24 mouse cellular contexts compared by ENCODE assay signal in the genomic region with DNA sequence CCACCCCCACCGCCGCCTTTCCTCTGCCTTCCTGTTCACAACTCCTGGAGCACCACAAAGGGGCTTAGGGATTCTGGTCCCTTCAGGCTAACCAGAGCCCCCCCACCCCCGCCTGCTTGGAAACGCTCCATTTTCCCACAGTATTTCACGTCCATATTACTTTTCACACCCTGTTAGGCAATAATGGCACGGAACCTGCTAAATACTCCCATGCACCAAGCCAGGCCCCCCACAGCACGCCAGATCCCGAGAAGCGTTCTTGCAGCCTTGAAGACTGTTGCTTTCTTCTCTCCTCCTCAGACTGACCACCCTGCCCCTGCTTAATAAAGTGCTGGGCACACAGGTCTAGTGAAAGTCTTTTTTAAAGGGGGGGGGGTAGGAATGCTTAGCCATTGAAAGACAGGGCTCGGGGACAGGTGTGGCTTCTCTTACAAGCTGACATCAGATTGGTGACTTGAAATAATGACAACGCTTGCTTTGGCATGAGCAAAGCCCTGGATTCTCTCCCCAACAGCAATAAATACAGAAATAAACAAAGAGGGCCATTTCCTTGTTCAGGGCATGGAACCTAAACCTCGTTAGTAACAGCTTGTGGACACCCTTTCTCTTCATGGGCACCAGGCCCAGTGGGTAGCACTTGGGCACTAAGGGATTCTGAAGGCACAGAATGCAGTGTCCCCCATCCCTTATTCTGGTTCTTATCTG. TPM values are rescaled to one million over a fixed set of nuclear protein-coding genes. Genes with fewer than 3 reads are reported as not detected.
DNase-seq lines count a peak whose midpoint lies in the region; ATAC-seq and TF ChIP-seq lines count a peak whose summit lies in the region.
"Had no signal": no experiment of that assay in that cellular context is flagged by ENCODE, and none has a peak within 500 bp of the region (broad histone marks: within the 10 kb centered on the region; RNA-seq: fewer than 3 reads in every experiment).

No protein-coding gene starts in this region.

- no peak overlapping the region for H3K27ac ChIP-seq in forebrain, embryonic 10.5 days
- H3K27ac ChIP-seq in forebrain, embryonic 16.5 days (ENCODE audit: low read length) = no peak overlapping the region
- no peak overlapping the region for H3K27ac ChIP-seq in hindbrain, embryonic 10.5 days
- no peak overlapping the region for H3K27ac ChIP-seq in hindbrain, embryonic 13.5 days
- H3K27ac ChIP-seq in stomach, embryonic 14.5 days (ENCODE audit: low read length) = no peak overlapping the region
- H3K27ac ChIP-seq in stomach, postnatal 0 days (replicated peaks) = no peak overlapping the region
- no peak overlapping the region for H3K27ac ChIP-seq in neural tube, embryonic 12.5 days
- H3K27ac ChIP-seq: forebrain, embryonic 15.5 days; hindbrain, embryonic 14.5 days; intestine, embryonic 15.5 days; liver, embryonic 13.5 days; stomach, embryonic 15.5 days had no signal

- TF ChIP-seq CTCF in stomach, postnatal 0 days (IDR thresholded peaks at IDR 0.05; ENCODE audit: low read depth) = no peak

- peaks cover 8% of the 10 kb centered on the region for H3K4me1 ChIP-seq in forebrain, embryonic 10.5 days
- H3K4me1 ChIP-seq in forebrain, embryonic 16.5 days (replicated peaks; ENCODE audit: control insufficient read depth, insufficient read depth, low read length) = peaks cover 5% of the 10 kb centered on the region
- H3K4me1 ChIP-seq in hindbrain, embryonic 10.5 days (replicated peaks) = peaks cover 6% of the 10 kb centered on the region
- H3K4me1 ChIP-seq in hindbrain, embryonic 13.5 days (replicated peaks) = peaks cover 8% of the 10 kb centered on the region
- no peaks in the 10 kb centered on the region; the same call in 1 of the 2 replicates for H3K4me1 ChIP-seq in stomach, embryonic 14.5 days (ENCODE audit: control insufficient read depth, insufficient read depth, low read length)
- 0 out of 2 replicates have a peak, but pooled peaks cover 2% of the 10 kb centered on the region for H3K4me1 ChIP-seq in stomach, postnatal 0 days (replicated peaks; ENCODE audit: control insufficient read depth, insufficient read depth)
- peaks cover 6% of the 10 kb centered on the region; the same call in 1 of the 2 replicates for H3K4me1 ChIP-seq in neural tube, embryonic 12.5 days
- H3K4me1 ChIP-seq: liver, embryonic 13.5 days had no signal

- H3K9me3 ChIP-seq in forebrain, embryonic 10.5 days = no peaks in the 10 kb centered on the region
- no peaks in the 10 kb centered on the region for H3K9me3 ChIP-seq in forebrain, embryonic 16.5 days (ENCODE audit: control insufficient read depth, low read length)
- no peaks in the 10 kb centered on the region for H3K9me3 ChIP-seq in hindbrain, embryonic 10.5 days
- no peaks in the 10 kb centered on the region for H3K9me3 ChIP-seq in hindbrain, embryonic 13.5 days
- no peaks in the 10 kb centered on the region for H3K9me3 ChIP-seq in stomach, embryonic 14.5 days (ENCODE audit: control insufficient read depth, low read depth, low read length)
- no peaks in the 10 kb centered on the region for H3K9me3 ChIP-seq in stomach, postnatal 0 days (ENCODE audit: control insufficient read depth, low read length)
- no peaks in the 10 kb centered on the region for H3K9me3 ChIP-seq in neural tube, embryonic 12.5 days
- H3K9me3 ChIP-seq: forebrain, embryonic 15.5 days; intestine, embryonic 15.5 days; liver, embryonic 13.5 days; stomach, embryonic 15.5 days had no signal

- peaks cover 100% of the 10 kb centered on the region for H3K27me3 ChIP-seq in forebrain, embryonic 10.5 days (ENCODE audit: poor library complexity, severe bottlenecking)
- peaks cover 91% of the 10 kb centered on the region for H3K27me3 ChIP-seq in forebrain, embryonic 16.5 days (replicated peaks; ENCODE audit: control insufficient read depth, insufficient read depth, low read length)
- H3K27me3 ChIP-seq in hindbrain, embryonic 10.5 days (ENCODE audit: insufficient read depth, poor library complexity, severe bottlenecking) = peaks cover 100% of the 10 kb centered on the region
- H3K27me3 ChIP-seq in hindbrain, embryonic 13.5 days = peaks cover 100% of the 10 kb centered on the region
- H3K27me3 ChIP-seq in stomach, embryonic 14.5 days (ENCODE audit: control insufficient read depth, insufficient read depth, low read length) = peaks cover 30% of the 10 kb centered on the region
- peaks cover 16% of the 10 kb centered on the region; the same call in 1 of the 2 replicates for H3K27me3 ChIP-seq in stomach, postnatal 0 days (ENCODE audit: control insufficient read depth, insufficient read depth, low read length)
- peaks cover 99% of the 10 kb centered on the region for H3K27me3 ChIP-seq in neural tube, embryonic 12.5 days (replicated peaks)
- H3K27me3 ChIP-seq: Patski had no signal

- no peak for TF ChIP-seq EP300 in stomach, postnatal 0 days (optimal IDR thresholded peaks at IDR 0.05)

- ATAC-seq in forebrain, embryonic 16.5 days = no peak
- no peak for ATAC-seq in hindbrain, embryonic 13.5 days (ENCODE audit: low FRiP score)
- no peak for ATAC-seq in stomach, embryonic 14.5 days (ENCODE audit: insufficient number of reproducible peaks, insufficient read depth, low FRiP score, low read depth)
- no peak for ATAC-seq in stomach, postnatal 0 days (ENCODE audit: low FRiP score, low TSS enrichment)
- ATAC-seq in neural tube, embryonic 12.5 days (ENCODE audit: low FRiP score, low read depth) = peak; percentile 7; the same call in 1 of the 2 replicates
- ATAC-seq: CD4-positive, CD25-positive, alpha-beta regulatory T cell, adult 4 months; forebrain, embryonic 15.5 days; Patski had no signal

- no peak overlapping the region for H3K4me2 ChIP-seq in forebrain, embryonic 16.5 days (ENCODE audit: low read length)
- no peak overlapping the region for H3K4me2 ChIP-seq in hindbrain, embryonic 13.5 days
- H3K4me2 ChIP-seq in stomach, embryonic 14.5 days (replicated peaks; ENCODE audit: low read depth, low read length) = 0 out of 2 replicates have a peak overlapping the region, but pooled peaks have one; percentile 45
- H3K4me2 ChIP-seq in stomach, postnatal 0 days (replicated peaks; ENCODE audit: low read depth) = no peak overlapping the region
- H3K4me2 ChIP-seq in neural tube, embryonic 12.5 days (replicated peaks) = no peak overlapping the region
- H3K4me2 ChIP-seq: forebrain, embryonic 15.5 days; hindbrain, embryonic 14.5 days; liver, embryonic 13.5 days; lung, embryonic 14.5 days had no signal

- no peak overlapping the region for H3K9ac ChIP-seq in forebrain, embryonic 16.5 days (replicated peaks; ENCODE audit: low read depth, low read length)
- no peak overlapping the region for H3K9ac ChIP-seq in hindbrain, embryonic 13.5 days
- H3K9ac ChIP-seq in stomach, embryonic 14.5 days (replicated peaks; ENCODE audit: low read depth, low read length) = no peak overlapping the region
- H3K9ac ChIP-seq in stomach, postnatal 0 days (ENCODE audit: low read length) = no peak overlapping the region
- H3K9ac ChIP-seq in neural tube, embryonic 12.5 days = no peak overlapping the region
- H3K9ac ChIP-seq: forebrain, embryonic 15.5 days; hindbrain, embryonic 14.5 days; intestine, embryonic 15.5 days; liver, embryonic 13.5 days; lung, embryonic 14.5 days; stomach, embryonic 15.5 days had no signal

- H3K4me3 ChIP-seq in forebrain, embryonic 10.5 days = no peak overlapping the region
- H3K4me3 ChIP-seq in forebrain, embryonic 16.5 days (replicated peaks; ENCODE audit: low read length) = no peak overlapping the region
- no peak overlapping the region for H3K4me3 ChIP-seq in hindbrain, embryonic 10.5 days
- H3K4me3 ChIP-seq in hindbrain, embryonic 13.5 days = no peak overlapping the region
- no peak overlapping the region for H3K4me3 ChIP-seq in stomach, embryonic 14.5 days (ENCODE audit: low read depth, low read length)
- no peak overlapping the region for H3K4me3 ChIP-seq in stomach, postnatal 0 days (ENCODE audit: low read depth, low read length)
- H3K4me3 ChIP-seq in neural tube, embryonic 12.5 days = no peak overlapping the region
- H3K4me3 ChIP-seq: forebrain, embryonic 15.5 days; intestine, embryonic 15.5 days; liver, embryonic 13.5 days; stomach, embryonic 15.5 days had no signal

- DNase-seq in forebrain, embryonic 10.5 days (ENCODE audit: extremely low spot score, low spot score) = peak; percentile 16
- DNase-seq in hindbrain, embryonic 10.5 days (ENCODE audit: low spot score) = peak; percentile 26
- DNase-seq in stomach, postnatal 0 days (ENCODE audit: low spot score) = no peak
- DNase-seq in spleen, postnatal 36 days (ENCODE audit: low spot score in 2 of 2) = no peak
- DNase-seq: adrenal gland, adult 8-10 months; cerebellum, adult 9-11 months; gastrocnemius, postnatal 36 days; kidney, adult 9 months; kidney, postnatal 25 days; liver, embryonic 13.5 days; lung, embryonic 14.5 days; lung, postnatal 36 days; thymus, adult 2 months had no signal

- H3K36me3 ChIP-seq in forebrain, embryonic 10.5 days (replicated peaks) = no peaks in the 10 kb centered on the region
- H3K36me3 ChIP-seq in forebrain, embryonic 16.5 days (ENCODE audit: control insufficient read depth, insufficient read depth) = no peaks in the 10 kb centered on the region
- no peaks in the 10 kb centered on the region for H3K36me3 ChIP-seq in hindbrain, embryonic 10.5 days
- H3K36me3 ChIP-seq in hindbrain, embryonic 13.5 days = no peaks in the 10 kb centered on the region
- H3K36me3 ChIP-seq in stomach, embryonic 14.5 days (ENCODE audit: control insufficient read depth, insufficient read depth, low read length) = no peaks in the 10 kb centered on the region
- no peaks in the 10 kb centered on the region for H3K36me3 ChIP-seq in stomach, postnatal 0 days (ENCODE audit: control insufficient read depth, insufficient read depth, low read length)
- H3K36me3 ChIP-seq in neural tube, embryonic 12.5 days = no peaks in the 10 kb centered on the region
- H3K36me3 ChIP-seq: forebrain, embryonic 15.5 days; intestine, embryonic 15.5 days; liver, embryonic 13.5 days; stomach, embryonic 15.5 days had no signal

- WGBS in forebrain, embryonic 10.5 days = 0% methylated on average over 11 of the region's 12 CpGs
- 2% methylated on average over 10 of the region's 12 CpGs for WGBS in forebrain, embryonic 16.5 days
- 2% methylated on average over 12 of the region's 12 CpGs for WGBS in hindbrain, embryonic 10.5 days
- WGBS in hindbrain, embryonic 13.5 days = 3% methylated on average over 9 of the region's 12 CpGs
- WGBS in stomach, embryonic 14.5 days = 27% methylated on average over 12 of the region's 12 CpGs
- 30% methylated on average over 10 of the region's 12 CpGs for WGBS in stomach, postnatal 0 days
- WGBS in neural tube, embryonic 12.5 days = 3% methylated on average over 12 of the region's 12 CpGs

RNA-seq across cellular contexts. Expression of gene Hand2, which starts 21.8 kb away (rescaled TPM):
- polyA plus RNA-seq in forebrain, embryonic 10.5 days (2016; fragmentation: Nextera tagmentation; extraction: Ambion mirVana) = not detected in 2 replicates
- polyA plus RNA-seq in forebrain, embryonic 16.5 days (2015; fragmentation: Nextera tagmentation; extraction: Ambion mirVana) = not detected in 2 replicates
- polyA plus RNA-seq in hindbrain, embryonic 10.5 days (2016; fragmentation: Nextera tagmentation; extraction: Ambion mirVana) = 0.20 TPM in 1 of 2 replicates, not detected in the other
- not detected in 2 replicates for polyA plus RNA-seq in hindbrain, embryonic 13.5 days (2015; fragmentation: Nextera tagmentation; extraction: Ambion mirVana)
- 17.7 and 18.3 TPM in 2 replicates for polyA plus RNA-seq in stomach, embryonic 14.5 days (2014; fragmentation: Nextera tagmentation; extraction: Ambion mirVana)
- 6.8 and 7.7 TPM in 2 replicates for polyA plus RNA-seq in stomach, postnatal 0 days (2015; fragmentation: Nextera tagmentation; extraction: Ambion mirVana)
- 0.13 and 0.34 TPM in 2 replicates for polyA plus RNA-seq in neural tube, embryonic 12.5 days (2016; fragmentation: Nextera tagmentation; extraction: Ambion mirVana)
- polyA plus RNA-seq: CD4-positive, CD25-positive, alpha-beta regulatory T cell, adult 4 months; cortical plate, adult 2 months; forebrain, embryonic 15.5 days; hindbrain, embryonic 14.5 days had no signal

Comparison
In these comparisons a context has a peak if more than half of its experiments do, and no peak if none do; other contexts are left out.
1. DNase-seq: peak in forebrain, embryonic 10.5 days (single experiment) and hindbrain, embryonic 10.5 days (single experiment); none in stomach, postnatal 0 days (single experiment) and spleen, postnatal 36 days (0 of 2).